Mouse (Mus musculus) lung, embryonic 16.5 days (tissue): ENCODE measurements at regions not wholly inside any gene's neighbourhood (a gene's known extent, or its start where the extent isn't known, plus 50 kb on each side); places are given as distances from the start of the nearest gene placed in this dataset.
"Not testable (repeated sequence)": the region's sequence is repeated elsewhere in the genome, so short reads cannot be mapped to it uniquely, and the experiment has no call there.

Experiments
- ATAC-seq: fragments of 200-750 bp; cut with Nextera tagmentation; 2 replicates; pipeline ENCODE4 v1.8.0; 2017; ENCODE audit warnings: low read depth, mild to moderate bottlenecking, moderate library complexity
- H3K27ac ChIP-seq: fragments of 300-500 bp; sonication (generic); 2 replicates; pipeline ENCODE4 v1.5.1; 2014; ENCODE audit warnings: mild to moderate bottlenecking, control low read depth, low read length
- H3K27me3 ChIP-seq: fragments of 300-500 bp; sonication (generic); 2 replicates; pipeline ENCODE4 v1.6.1; 2014; ENCODE audit warnings: low read depth, low read length, mixed read lengths; ENCODE audit not compliant: control insufficient read depth, insufficient read depth
- H3K36me3 ChIP-seq: fragments of 300-500 bp; sonication (generic); 2 replicates; pipeline ENCODE4 v1.6.1; 2014; ENCODE audit warnings: low read length; ENCODE audit not compliant: control insufficient read depth, insufficient read depth
- H3K4me1 ChIP-seq: fragments of 300-500 bp; sonication (generic); replicated peaks from 2 replicates; pipeline ENCODE4 v1.6.1; 2014; ENCODE audit warnings: low read length, mixed read lengths; ENCODE audit not compliant: control insufficient read depth, insufficient read depth
- H3K4me2 ChIP-seq: fragments of 300-500 bp; sonication (generic); 2 replicates; pipeline ENCODE4 v1.6.1; 2014; ENCODE audit warnings: low read depth, low read length, control low read depth
- H3K4me3 ChIP-seq: fragments of 300-500 bp; sonication (generic); 2 replicates; pipeline ENCODE4 v1.5.1; 2014; ENCODE audit warnings: mild to moderate bottlenecking, low read length, control low read depth
- H3K9ac ChIP-seq: fragments of 300-500 bp; sonication (generic); 2 replicates; pipeline ENCODE4 v1.6.1; 2014; ENCODE audit warnings: low read length, control low read depth
- H3K9me3 ChIP-seq: fragments of 300-500 bp; sonication (generic); 2 replicates; pipeline ENCODE4 v1.6.1; 2016; ENCODE audit warnings: low read length; ENCODE audit not compliant: control insufficient read depth
- WGBS: fragments of 180-500 bp; shearing (Covaris S2); extraction: QIAGEN DNeasy Blood & Tissue Kit; methylation state at CpG from one replicate; pipeline ENCODE4 v1.1.7; 2014; 5-methylcytosine and 5-hydroxymethylcytosine counted together

DNA sequence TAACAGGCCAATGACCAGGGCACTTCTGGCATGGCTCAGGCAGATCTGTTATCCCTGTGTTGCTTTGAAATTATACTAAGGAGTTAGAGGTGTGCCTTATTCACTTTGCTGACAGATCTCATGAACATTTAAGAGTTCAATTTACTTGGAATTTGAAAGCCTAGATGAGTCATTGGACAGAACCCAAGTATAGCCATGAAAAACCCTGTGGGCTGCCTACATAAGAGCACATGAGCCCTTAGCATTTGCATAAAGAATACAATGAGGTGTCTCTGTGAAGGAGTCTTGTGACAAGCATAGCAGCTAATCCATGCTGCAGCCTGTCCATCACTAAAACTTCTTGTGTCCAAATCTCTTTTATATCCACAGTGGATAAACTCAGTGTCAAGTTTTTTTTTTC is 303.2 kb upstream of the Klf6 start:
- no peaks in the 10 kb centered on the region for H3K27me3 ChIP-seq
- H3K4me2 ChIP-seq = no peak overlapping the region
- no peak overlapping the region for H3K4me3 ChIP-seq
- H3K4me1 ChIP-seq = no peaks in the 10 kb centered on the region
- ATAC-seq = no peak
- H3K27ac ChIP-seq = no peak overlapping the region
- no peaks in the 10 kb centered on the region for H3K36me3 ChIP-seq
- H3K9ac ChIP-seq = no peak overlapping the region
- H3K9me3 ChIP-seq = no peaks in the 10 kb centered on the region

GRCm38 (mm10) chr13:5566479-5566878 is 294.8 kb upstream of the Klf6 start:
- Histone ChIP-seq H3K4me2 (no peak overlapping the region), H3K27me3 (no peaks in the 10 kb centered on the region), H3K9me3 (no peaks in the 10 kb centered on the region), H3K4me1 (no peaks in the 10 kb centered on the region), H3K4me3 (no peak overlapping the region), H3K9ac (no peak overlapping the region), H3K27ac (no peak overlapping the region), H3K36me3 (no peaks in the 10 kb centered on the region)
- 73% methylated on average over 2 of the region's 2 CpGs for WGBS
- no peak for ATAC-seq

- no peaks in the 10 kb centered on the region for H3K36me3 ChIP-seq
- H3K4me1 ChIP-seq = no peaks in the 10 kb centered on the region
- no peaks in the 10 kb centered on the region for H3K9me3 ChIP-seq
- H3K27me3 ChIP-seq = no peaks in the 10 kb centered on the region
- no peak for ATAC-seq
- H3K27ac ChIP-seq = no peak overlapping the region
- 63% methylated on average over 2 of the region's 2 CpGs for WGBS
- no peak overlapping the region for H3K4me3 ChIP-seq
- H3K9ac ChIP-seq = no peak overlapping the region
- no peak overlapping the region for H3K4me2 ChIP-seq
These were observed 294.4 kb upstream of the Klf6 start for GRCm38 (mm10) chr13:5566896-5567295.

GRCm38 (mm10) chr13:5569579-5569978 is 291.7 kb upstream of the Klf6 start:
- Histone ChIP-seq H3K36me3 (no peaks in the 10 kb centered on the region), H3K4me2 (no peak overlapping the region), H3K27me3 (no peaks in the 10 kb centered on the region), H3K4me3 (no peak overlapping the region), H3K9ac (no peak overlapping the region), H3K4me1 (no peaks in the 10 kb centered on the region), H3K9me3 (no peaks in the 10 kb centered on the region), H3K27ac (no peak overlapping the region)
- no peak for ATAC-seq
- WGBS = 83% methylated on average over 1 of the region's 1 CpGs

DNA sequence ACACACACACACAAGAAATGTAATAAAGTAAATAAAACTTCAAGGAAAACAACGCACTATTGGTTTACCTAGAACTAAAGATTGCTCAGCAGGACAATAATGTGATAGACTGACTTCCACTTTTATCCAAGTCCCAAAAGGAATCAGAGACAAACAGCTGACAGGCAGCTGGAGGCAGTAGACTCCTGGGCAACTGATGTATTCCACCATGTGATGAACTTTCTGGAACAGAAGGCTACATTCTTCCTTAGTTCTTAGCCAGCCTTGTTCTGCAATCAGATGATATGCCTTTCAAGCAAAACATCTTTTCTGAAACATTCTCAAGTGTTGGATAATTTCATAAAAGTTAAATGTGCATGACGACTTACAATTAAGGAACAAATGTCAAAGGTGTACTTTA is 290.9 kb upstream of the Klf6 start:
- Histone ChIP-seq H3K36me3 (no peaks in the 10 kb centered on the region), H3K4me3 (no peak overlapping the region), H3K9ac (no peak overlapping the region), H3K27ac (no peak overlapping the region), H3K4me1 (no peaks in the 10 kb centered on the region), H3K27me3 (no peaks in the 10 kb centered on the region), H3K9me3 (no peaks in the 10 kb centered on the region), H3K4me2 (no peak overlapping the region)
- WGBS = 84% methylated on average over 2 of the region's 2 CpGs
- no peak for ATAC-seq

GRCm38 (mm10) chr13:5576568-5576967 is 284.7 kb upstream of the Klf6 start:
- Histone ChIP-seq H3K4me1 (no peaks in the 10 kb centered on the region), H3K4me3 (no peak overlapping the region), H3K36me3 (no peaks in the 10 kb centered on the region), H3K27ac (no peak overlapping the region), H3K9me3 (no peaks in the 10 kb centered on the region), H3K9ac (no peak overlapping the region), H3K27me3 (no peaks in the 10 kb centered on the region), H3K4me2 (no peak overlapping the region)
- WGBS = 59% methylated on average over 5 of the region's 5 CpGs
- no peak for ATAC-seq

DNA sequence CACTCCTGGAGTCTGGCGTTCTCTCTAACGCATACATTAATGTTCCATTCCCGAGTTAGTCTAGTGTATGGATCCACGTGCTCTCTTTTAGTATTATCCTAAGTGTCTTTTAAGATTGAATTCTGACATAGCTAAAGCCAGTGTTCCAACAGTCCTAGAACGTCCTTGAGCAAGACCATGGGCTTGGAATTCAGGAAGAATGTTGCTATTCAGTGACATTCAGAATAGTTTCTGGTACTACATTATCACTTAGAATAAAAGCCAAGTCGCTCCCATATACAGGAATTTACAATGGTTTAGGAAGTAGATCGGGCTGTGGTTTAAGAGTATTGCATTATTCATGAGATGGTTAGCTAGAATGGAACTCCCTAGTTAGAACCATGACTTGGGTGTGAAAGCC is 277.6 kb upstream of the Klf6 start:
- not testable (repeated sequence) for H3K27ac ChIP-seq, H3K27me3 ChIP-seq, ATAC-seq, H3K4me2 ChIP-seq, H3K4me3 ChIP-seq, H3K36me3 ChIP-seq, H3K9me3 ChIP-seq, H3K9ac ChIP-seq, H3K4me1 ChIP-seq
- WGBS = 83% methylated on average over 7 of the region's 7 CpGs

DNA sequence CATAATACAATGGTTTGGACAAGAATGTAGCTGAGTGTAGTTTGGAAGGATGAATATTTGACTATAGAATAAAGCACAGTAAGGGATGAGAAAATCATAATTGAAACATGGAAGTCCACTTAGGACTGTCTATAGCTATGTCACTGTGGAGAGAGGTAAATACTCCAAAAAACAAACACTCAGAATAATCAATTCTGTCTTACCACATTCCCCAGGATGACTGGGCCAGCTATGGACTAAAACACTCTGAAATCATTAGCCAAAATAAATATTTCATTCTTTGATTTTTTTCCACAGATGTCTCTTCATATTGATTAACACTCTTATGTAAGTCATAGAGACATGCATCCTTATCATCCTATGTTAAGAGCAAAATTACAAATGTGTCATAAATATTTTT is 274.1 kb upstream of the Klf6 start:
- no peaks in the 10 kb centered on the region for H3K36me3 ChIP-seq
- no peak overlapping the region for H3K4me2 ChIP-seq
- no peaks in the 10 kb centered on the region for H3K4me1 ChIP-seq
- no peak overlapping the region for H3K9ac ChIP-seq
- H3K27me3 ChIP-seq = no peaks in the 10 kb centered on the region
- ATAC-seq = no peak
- H3K9me3 ChIP-seq = no peaks in the 10 kb centered on the region
- no peak overlapping the region for H3K4me3 ChIP-seq
- no peak overlapping the region for H3K27ac ChIP-seq

GRCm38 (mm10) chr13:5591286-5591685 is 270.0 kb upstream of the Klf6 start:
- no peak overlapping the region for H3K9ac ChIP-seq
- H3K27me3 ChIP-seq = no peaks in the 10 kb centered on the region
- 80% methylated on average over 2 of the region's 2 CpGs for WGBS
- no peaks in the 10 kb centered on the region; the same call in 1 of the 2 replicates for H3K4me1 ChIP-seq
- H3K36me3 ChIP-seq = no peaks in the 10 kb centered on the region
- no peak overlapping the region for H3K27ac ChIP-seq
- ATAC-seq = no peak
- H3K4me2 ChIP-seq = no peak overlapping the region
- H3K9me3 ChIP-seq = no peaks in the 10 kb centered on the region
- H3K4me3 ChIP-seq = no peak overlapping the region

GRCm38 (mm10) chr13:5591837-5592555 is 269.3 kb upstream of the Klf6 start:
- Histone ChIP-seq H3K4me1 (no peaks in the 10 kb centered on the region; the same call in 1 of the 2 replicates), H3K4me3 (no peak overlapping the region), H3K9ac (no peak overlapping the region), H3K9me3 (no peaks in the 10 kb centered on the region), H3K36me3 (no peaks in the 10 kb centered on the region), H3K4me2 (peak overlapping the region; percentile 14), H3K27ac (peak overlapping the region; percentile 47; the same call in 1 of the 2 replicates), H3K27me3 (no peaks in the 10 kb centered on the region)
- WGBS = 35% methylated on average over 4 of the region's 4 CpGs
- ATAC-seq = peak; percentile 51
